Mouse (Mus musculus) MEL (cell line): ENCODE measurements around the gene Rfx2. TPM values are rescaled to one million over a fixed set of nuclear protein-coding genes. Genes with fewer than 3 reads are reported as not detected.

Source experiments
- DNase-seq: peaks from one replicate; pipeline ENCODE4 v3.0.0; 2011; ENCODE audit warnings: low read depth, low spot score
- H3K27ac ChIP-seq: 2 replicates; pipeline ENCODE4 v1.5.1; 2012; ENCODE audit warnings: low read depth, mild to moderate bottlenecking, control low read depth, low read length, moderate library complexity; ENCODE audit not compliant: control insufficient read depth
- H3K27me3 ChIP-seq, 2 experiments: fragments of 150-350 bp in 1 of 2; sonication (generic) in 1 of 2; 2 replicates each; pipeline ENCODE4 v1.6.1; 2012; ENCODE audit warnings: low read length in 2 of 2, mild to moderate bottlenecking in 2 of 2, improper control_type of control experiment in 1 of 2, moderate library complexity in 1 of 2; ENCODE audit not compliant: insufficient read depth in 2 of 2, control insufficient read depth in 1 of 2
- H3K36me3 ChIP-seq, 2 experiments: 2 replicates each; pipeline ENCODE4 v1.6.1; 2012 to 2014; ENCODE audit warnings: low read length in 2 of 2, improper control_type of control experiment in 1 of 2, inconsistent platforms in 1 of 2, mild to moderate bottlenecking in 1 of 2; ENCODE audit not compliant: insufficient read depth in 2 of 2, control insufficient read depth in 1 of 2
- H3K4me1 ChIP-seq, 2 experiments: fragments of 150-350 bp in 1 of 2; sonication (generic) in 1 of 2; 2 replicates each; pipeline ENCODE4 v1.6.1; 2012; ENCODE audit warnings: low read length in 2 of 2, improper control_type of control experiment in 1 of 2, mild to moderate bottlenecking in 1 of 2; ENCODE audit not compliant: insufficient read depth in 2 of 2, control insufficient read depth in 1 of 2
- H3K4me3 ChIP-seq, 2 experiments: fragments of 150-350 bp in 1 of 2; sonication (generic) in 1 of 2; 2 replicates each; pipeline ENCODE4 v1.5.1; 2012; ENCODE audit warnings: low read depth in 2 of 2, low read length in 2 of 2, mild to moderate bottlenecking in 2 of 2, moderate library complexity in 2 of 2, control low read depth in 1 of 2, improper control_type of control experiment in 1 of 2; ENCODE audit not compliant: control insufficient read depth in 1 of 2, insufficient read depth in 1 of 2
- H3K79me2 ChIP-seq: 2 replicates; pipeline ENCODE4 v1.6.1; 2012; ENCODE audit warnings: mild to moderate bottlenecking, low read length, moderate library complexity; ENCODE audit not compliant: control insufficient read depth, poor library complexity, insufficient read depth
- H3K9ac ChIP-seq: 2 replicates; pipeline ENCODE4 v1.6.1; 2012; ENCODE audit warnings: low read depth, mild to moderate bottlenecking, control low read depth, low read length, moderate library complexity; ENCODE audit not compliant: control insufficient read depth, poor library complexity, severe bottlenecking
- H3K9me3 ChIP-seq: fragments of 150-350 bp; sonication (generic); replicated peaks from 2 replicates; pipeline ENCODE4 v1.6.1; 2012; ENCODE audit warnings: mild to moderate bottlenecking, low read length, improper control_type of control experiment, moderate library complexity; ENCODE audit not compliant: insufficient read depth
- BHLHE40 ChIP-seq: IDR thresholded peaks from 2 replicates; pipeline ENCODE4 v1.6.1; 2012; ENCODE audit warnings: low read depth, mild to moderate bottlenecking, inconsistent platforms, low read length, improper control_type of control experiment, borderline replicate concordance
- CTCF ChIP-seq, 3 experiments: IDR thresholded peaks in 2 of 3; conservative IDR thresholded peaks in 1 of 3; 2 replicates each; pipeline ENCODE4 v1.5.1; 2011 to 2012; ENCODE audit warnings: low read length in 3 of 3, low read depth in 2 of 3, mild to moderate bottlenecking in 2 of 3, improper control_type of control experiment in 1 of 3, inconsistent platforms in 1 of 3, mixed read lengths in 1 of 3, moderate library complexity in 1 of 3; ENCODE audit not compliant: control insufficient read depth in 1 of 3, insufficient read depth in 1 of 3, poor library complexity in 1 of 3, severe bottlenecking in 1 of 3
- HCFC1 ChIP-seq: IDR thresholded peaks from 2 replicates; pipeline ENCODE4 v1.6.1; 2012; ENCODE audit warnings: low read depth, mild to moderate bottlenecking, inconsistent platforms, low read length, improper control_type of control experiment, moderate library complexity
- MAFK ChIP-seq: IDR thresholded peaks from 2 replicates; pipeline ENCODE4 v1.6.1; 2011; ENCODE audit warnings: low read depth, mild to moderate bottlenecking, low read length, improper control_type of control experiment, borderline replicate concordance
- MAX ChIP-seq: IDR thresholded peaks from 2 replicates; pipeline ENCODE4 v1.6.1; 2011; ENCODE audit warnings: low read length, improper control_type of control experiment
- MEF2A ChIP-seq: IDR thresholded peaks from 2 replicates; pipeline ENCODE4 v1.6.1; 2014; ENCODE audit warnings: low read depth, mild to moderate bottlenecking, inconsistent platforms, low read length, improper control_type of control experiment; ENCODE audit not compliant: poor library complexity, insufficient replicate concordance, severe bottlenecking; ENCODE audit errors: extremely low read depth
- MXI1 ChIP-seq: IDR thresholded peaks from 2 replicates; pipeline ENCODE4 v1.6.1; 2011; ENCODE audit warnings: mild to moderate bottlenecking, low read depth, low read length, improper control_type of control experiment
- NELFE ChIP-seq: IDR thresholded peaks from 2 replicates; pipeline ENCODE4 v1.6.1; 2011; ENCODE audit warnings: low read depth, low read length, improper control_type of control experiment
- NRF1 ChIP-seq: IDR thresholded peaks from 2 replicates; pipeline ENCODE4 v1.6.1; 2014; ENCODE audit warnings: low read depth, mild to moderate bottlenecking, inconsistent platforms, low read length, improper control_type of control experiment, moderate library complexity; ENCODE audit not compliant: poor library complexity, insufficient read depth, severe bottlenecking
- POLR2AphosphoS2 ChIP-seq: IDR thresholded peaks from 2 replicates; pipeline ENCODE4 v1.6.1; 2011; ENCODE audit warnings: low read length, improper control_type of control experiment
- POLR2AphosphoS5 ChIP-seq: IDR thresholded peaks from 2 replicates; pipeline ENCODE4 v1.6.1; 2012; ENCODE audit warnings: low read depth, borderline replicate concordance, mild to moderate bottlenecking, inconsistent platforms, low read length, moderate library complexity, mixed read lengths
- RAD21 ChIP-seq: IDR thresholded peaks from 2 replicates; pipeline ENCODE4 v1.6.1; 2011; ENCODE audit warnings: mild to moderate bottlenecking, low read depth, low read length, improper control_type of control experiment
- SMC3 ChIP-seq: IDR thresholded peaks from 2 replicates; pipeline ENCODE4 v1.6.1; 2011; ENCODE audit warnings: low read depth, low read length, improper control_type of control experiment
- TAL1 ChIP-seq: IDR thresholded peaks from 2 replicates; pipeline ENCODE4 v1.6.1; 2012; ENCODE audit warnings: mild to moderate bottlenecking, inconsistent platforms, low read length, moderate library complexity, mixed read lengths
- TCF12 ChIP-seq: IDR thresholded peaks from 2 replicates; pipeline ENCODE4 v1.6.1; 2014; ENCODE audit warnings: low read depth, mild to moderate bottlenecking, inconsistent platforms, low read length, improper control_type of control experiment, moderate library complexity
- UBTF ChIP-seq: IDR thresholded peaks from 2 replicates; pipeline ENCODE4 v1.6.1; 2012; ENCODE audit warnings: low read depth, mild to moderate bottlenecking, inconsistent platforms, low read length, improper control_type of control experiment, moderate library complexity, borderline replicate concordance; ENCODE audit not compliant: insufficient read depth
- USF2 ChIP-seq, 2 experiments: IDR thresholded peaks; 2 replicates each; pipeline ENCODE4 v1.6.1; 2011 to 2012; ENCODE audit warnings: improper control_type of control experiment in 2 of 2, low read length in 2 of 2, borderline replicate concordance in 1 of 2, inconsistent platforms in 1 of 2, low read depth in 1 of 2, mild to moderate bottlenecking in 1 of 2; ENCODE audit not compliant: insufficient read depth in 1 of 2
- ZC3H11A ChIP-seq: IDR thresholded peaks from 2 replicates; pipeline ENCODE4 v1.6.1; 2012; ENCODE audit warnings: low read depth, mild to moderate bottlenecking, inconsistent platforms, low read length, improper control_type of control experiment
- ZKSCAN1 ChIP-seq: IDR thresholded peaks from 2 replicates; pipeline ENCODE4 v1.6.1; 2012; ENCODE audit warnings: low read depth, mild to moderate bottlenecking, inconsistent platforms, low read length, improper control_type of control experiment, moderate library complexity
- polyA plus RNA-seq, 2 experiments: library from polyadenylated mRNA; stranded (reverse) in 1 of 2; unstranded in 1 of 2; fragments of >175 nt in 1 of 2; fragments of >200 nt in 1 of 2; gene quantifications; 2 replicates each; pipeline versions ENCODE4 v1.2.1 to v1.2.4; 2012; ENCODE audit warnings: low replicate concordance in 2 of 2, low read depth in 1 of 2; ENCODE audit not compliant: insufficient read length in 2 of 2, insufficient read depth in 1 of 2, missing spikeins in 1 of 2
- total RNA-seq: library from RNA; depleted of rRNA; stranded (reverse); fragments of 300-350 nt; gene quantifications from 2 replicates; pipeline ENCODE4 v1.2.3, GENCODE M21; 2012

Rfx2 gene
- total and polyA plus RNA-seq, 3 experiments = 7.5 to 29.2 TPM; not detected in 1

DNA sequence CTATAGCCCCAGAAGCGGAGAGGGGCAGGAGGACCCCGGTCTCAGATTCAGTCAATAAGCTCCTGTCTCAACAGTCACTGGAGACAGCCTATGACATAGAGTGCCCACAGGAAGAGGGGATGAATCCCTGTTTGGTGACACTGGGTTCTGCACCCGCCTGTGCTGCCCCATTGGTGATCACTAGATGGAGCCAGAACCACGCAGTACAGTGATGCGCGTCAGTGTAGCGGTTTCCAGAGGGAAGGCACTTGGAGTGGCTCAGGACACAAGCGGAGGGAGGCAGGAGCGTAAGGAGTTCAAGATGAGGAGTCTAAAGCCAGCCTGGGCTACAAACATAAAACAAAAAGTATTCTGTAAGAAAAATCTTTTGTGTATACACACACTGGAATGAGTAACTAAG is 22.3 kb downstream of the Rfx2 start:
- Histone ChIP-seq H3K79me2 (no peaks in the 10 kb centered on the region), H3K27me3 (no peaks in the 10 kb centered on the region), H3K4me1 (peaks cover 0 to 6% of the 10 kb centered on the region in 2 experiments; a peak in 1 of 4 replicates), H3K27ac (no peak overlapping the region), H3K9me3 (no peaks in the 10 kb centered on the region), H3K36me3 (peaks cover 0 to 3% of the 10 kb centered on the region in 2 experiments; a peak in 2 of 4 replicates), H3K9ac (no peak overlapping the region), H3K4me3 (no peak overlapping the region)
- peak; percentile 38 for DNase-seq
- peak; percentile 74 for TF ChIP-seq RAD21
- TF ChIP-seq CTCF (IDR thresholded peaks at IDR 0.05 in 2 of 3, conservative IDR thresholded peaks at IDR 0.05 in 1 of 3; ENCODE audit: control insufficient read depth in 1 of 3, insufficient read depth in 1 of 3, low read depth in 2 of 3, low read length in 3 of 3, poor library complexity in 1 of 3, severe bottlenecking in 1 of 3) = peak; percentile 41 to 72 (median 69)
- peak; percentile 25; the same call in 1 of the 2 replicates for TF ChIP-seq ZC3H11A
- peak; percentile 60 for TF ChIP-seq SMC3
- no peak for TF ChIP-seq UBTF

- Histone ChIP-seq H3K36me3 (peaks cover 0 to 3% of the 10 kb centered on the region in 2 experiments; a peak in 2 of 4 replicates), H3K79me2 (no peaks in the 10 kb centered on the region), H3K9ac (no peak overlapping the region), H3K27ac (no peak overlapping the region), H3K9me3 (no peaks in the 10 kb centered on the region), H3K27me3 (no peaks in the 10 kb centered on the region), H3K4me3 (no peak overlapping the region), H3K4me1 (peaks cover 0 to 5% of the 10 kb centered on the region in 2 experiments; a peak in 1 of 4 replicates)
- no peak for DNase-seq
- TF ChIP-seq BHLHE40 = no peak
- TF ChIP-seq MAX = no peak
- TF ChIP-seq ZC3H11A = no peak
- no peak for TF ChIP-seq TAL1
- peak; percentile 33 for TF ChIP-seq RAD21
- no peak for TF ChIP-seq MXI1
- TF ChIP-seq HCFC1 = no peak
- TF ChIP-seq NRF1 = no peak
- TF ChIP-seq CTCF (IDR thresholded peaks at IDR 0.05 in 2 of 3, conservative IDR thresholded peaks at IDR 0.05 in 1 of 3; ENCODE audit: control insufficient read depth in 1 of 3, insufficient read depth in 1 of 3, low read depth in 2 of 3, low read length in 3 of 3, poor library complexity in 1 of 3, severe bottlenecking in 1 of 3) = peak in 2 of 3 experiments; percentile 17 to 31; a peak in 3 of 6 replicates
- no peak for TF ChIP-seq SMC3
- TF ChIP-seq MAFK = no peak
Observed at GRCm38 (mm10) chr17:56805784-56806183, 25.0 kb downstream of the Rfx2 start.

- no peak overlapping the region for H3K4me3 ChIP-seq
- no peak for DNase-seq
- no peaks in the 10 kb centered on the region for H3K27me3 ChIP-seq
- H3K36me3 ChIP-seq = no peaks in the 10 kb centered on the region
- TF ChIP-seq MEF2A = no peak
- no peak for TF ChIP-seq NRF1
- no peak for TF ChIP-seq SMC3
- TF ChIP-seq ZC3H11A = no peak
- TF ChIP-seq TCF12 = no peak
- no peak for TF ChIP-seq POLR2AphosphoS5
- TF ChIP-seq NELFE = no peak
- TF ChIP-seq USF2 (IDR thresholded peaks at IDR 0.05; ENCODE audit: borderline replicate concordance in 1 of 2, insufficient read depth in 1 of 2, low read depth in 1 of 2, low read length in 2 of 2) = no peak
- no peak for TF ChIP-seq ZKSCAN1
- TF ChIP-seq POLR2AphosphoS2 = no peak
- no peaks in the 10 kb centered on the region for H3K9me3 ChIP-seq
- H3K79me2 ChIP-seq = no peaks in the 10 kb centered on the region
- H3K27ac ChIP-seq = no peak overlapping the region
- no peaks in the 10 kb centered on the region for H3K4me1 ChIP-seq
- no peak overlapping the region for H3K9ac ChIP-seq
Observed at GRCm38 (mm10) chr17:56804952-56805351, 25.9 kb downstream of the Rfx2 start.
